Mouse (Mus musculus): ENCODE data around the gene Ndufa11. TPM values are rescaled to one million over a fixed set of nuclear protein-coding genes. Genes with fewer than 3 reads are reported as not detected.
A peak's percentile ranks its signal among the peaks of the same experiment; 100 is the strongest.

Ndufa11 gene
- total RNA-seq, 2 experiments from 2014 or later: 202 to 208 TPM

DNA sequence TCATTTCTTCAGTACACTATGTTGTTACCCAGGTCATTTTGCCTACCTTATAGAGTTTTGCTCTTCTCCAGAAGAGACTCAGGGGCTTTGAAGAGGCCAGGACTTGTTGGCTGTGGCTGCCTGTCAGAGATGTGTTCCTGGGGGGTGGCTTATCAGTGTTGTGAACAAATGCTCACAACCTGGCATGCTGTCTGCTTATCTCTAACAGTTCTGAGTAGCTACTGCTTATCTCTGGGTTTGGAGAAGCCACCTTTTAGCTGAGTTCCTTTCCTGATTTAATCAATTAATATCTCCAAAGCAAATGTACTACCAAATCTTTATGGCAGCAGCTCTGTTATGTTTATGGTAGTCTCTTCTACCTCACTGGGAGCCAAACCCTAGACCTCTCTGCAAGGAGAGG lies 29.5 kb upstream of the Ndufa11 start:
- Histone ChIP-seq H3K27ac (no peak overlapping the region), H3K4me3 (no peak overlapping the region)
- intact Hi-C loops (cut with DNase I): no loop called here
- DNase-seq (ENCODE audit: extremely low spot score in 1 of 2, low spot score in 2 of 2): no peak
- TF ChIP-seq CTCF (IDR thresholded peaks at IDR 0.05): no peak

DNA sequence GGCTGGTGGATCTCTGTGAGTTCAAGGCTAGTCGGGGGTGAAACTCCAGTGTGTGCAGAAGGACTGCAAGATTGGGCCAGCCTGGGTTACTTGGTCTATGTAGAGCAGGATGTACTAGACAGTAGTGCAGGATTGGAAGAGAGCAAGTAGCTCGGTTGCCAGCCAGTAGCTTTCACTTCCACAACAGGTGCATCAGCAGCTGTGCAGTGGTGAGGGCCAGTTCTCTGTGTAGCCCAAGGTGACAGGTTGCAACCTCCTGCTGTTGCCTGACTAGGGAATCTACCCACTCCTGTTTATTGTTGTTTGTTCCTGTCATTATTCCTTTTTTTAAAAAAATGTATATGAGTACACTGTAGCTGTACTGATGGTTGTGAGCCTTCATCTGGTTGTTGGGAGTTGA lies 28.9 kb upstream of the Ndufa11 start:
- no peak overlapping the region for H3K27ac ChIP-seq
- intact Hi-C loops (cut with DNase I): no loop called here
- TF ChIP-seq CTCF (IDR thresholded peaks at IDR 0.05): no peak
- no peak overlapping the region for H3K4me3 ChIP-seq
- DNase-seq (ENCODE audit: extremely low spot score in 1 of 2, low spot score in 2 of 2): no peak

DNA sequence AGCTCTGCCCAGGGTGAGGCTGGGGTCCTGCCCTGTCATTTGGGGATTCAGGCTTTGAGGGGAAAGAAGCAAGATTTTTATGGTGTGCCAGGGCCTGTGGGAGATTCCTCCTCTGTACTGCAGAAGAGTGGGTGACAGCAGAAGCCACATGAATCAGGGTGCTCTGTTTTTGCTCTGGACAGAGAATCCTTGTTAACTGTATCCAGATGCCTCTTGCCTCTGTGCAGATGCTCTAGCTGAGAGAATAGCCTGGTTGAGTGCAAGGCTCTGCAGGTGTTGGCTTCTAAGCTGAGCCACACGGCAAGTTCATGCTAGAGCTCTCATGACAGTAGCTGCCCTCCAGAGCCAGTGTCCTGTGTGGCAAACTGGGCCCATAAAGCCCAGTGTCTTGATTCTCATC lies 24.2 kb upstream of the Ndufa11 start:
- intact Hi-C loops (cut with DNase I): no loop called here
- no peak overlapping the region for H3K4me3 ChIP-seq
- TF ChIP-seq CTCF (IDR thresholded peaks at IDR 0.05): no peak
- H3K27ac ChIP-seq: peak overlapping the region; percentile 73
- DNase-seq (ENCODE audit: extremely low spot score in 1 of 2, low spot score in 2 of 2): no peak

DNA sequence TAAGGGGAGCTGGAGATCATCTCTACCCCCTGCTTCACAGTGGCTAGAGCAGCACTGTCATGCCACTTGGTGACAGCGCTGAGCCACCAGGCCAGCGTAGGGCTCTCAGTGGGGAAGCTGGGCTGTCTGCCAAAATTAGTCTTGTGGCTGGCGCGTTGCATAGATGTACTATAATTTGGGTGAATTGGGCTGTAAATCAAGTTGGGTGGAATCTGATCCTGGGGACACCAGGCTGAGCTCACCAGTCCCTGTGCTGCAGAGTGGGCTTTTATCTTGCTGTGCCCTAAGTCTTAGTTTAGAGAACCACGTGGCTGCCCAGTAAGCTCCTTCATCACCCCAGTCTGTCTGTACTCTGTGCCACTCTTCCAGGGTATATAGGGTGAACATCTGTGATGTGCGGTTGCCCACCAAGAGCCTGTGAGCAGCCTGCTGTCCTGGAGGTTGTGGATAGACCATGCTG lies 23.7 kb upstream of the Ndufa11 start:
- peak; percentile 54 to 63 for DNase-seq (ENCODE audit: extremely low spot score in 1 of 2, low spot score in 2 of 2)
- no peak overlapping the region for H3K4me3 ChIP-seq
- no peak; the same call in 1 of the 2 replicates for TF ChIP-seq CTCF (IDR thresholded peaks at IDR 0.05)
- intact Hi-C loops (cut with DNase I): no loop called here
- H3K27ac ChIP-seq: peak overlapping the region; percentile 73

DNA sequence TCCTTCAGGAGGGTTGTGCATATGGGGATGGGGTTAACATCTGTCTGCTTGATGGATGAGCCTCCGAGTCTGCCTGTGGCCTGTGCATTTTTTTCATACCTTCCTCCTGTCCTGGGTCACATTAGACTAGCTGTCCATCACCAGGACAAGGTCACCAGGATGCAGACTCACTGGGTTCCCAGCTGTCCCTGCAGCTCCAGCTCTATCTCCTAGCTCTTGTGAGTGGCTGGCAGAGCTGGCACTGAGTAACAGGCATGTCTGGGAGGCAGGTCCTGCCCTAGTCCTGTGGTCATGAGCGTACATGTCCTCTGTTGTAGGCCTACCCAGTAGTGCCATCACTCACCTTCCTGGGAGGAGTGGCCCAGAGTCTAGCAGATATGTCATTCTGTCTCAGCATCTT lies 17.1 kb upstream of the Ndufa11 start:
- TF ChIP-seq CTCF (IDR thresholded peaks at IDR 0.05): no peak
- intact Hi-C loops (cut with DNase I): no loop called here
- DNase-seq (ENCODE audit: extremely low spot score in 1 of 2, low spot score in 2 of 2): no peak

DNA sequence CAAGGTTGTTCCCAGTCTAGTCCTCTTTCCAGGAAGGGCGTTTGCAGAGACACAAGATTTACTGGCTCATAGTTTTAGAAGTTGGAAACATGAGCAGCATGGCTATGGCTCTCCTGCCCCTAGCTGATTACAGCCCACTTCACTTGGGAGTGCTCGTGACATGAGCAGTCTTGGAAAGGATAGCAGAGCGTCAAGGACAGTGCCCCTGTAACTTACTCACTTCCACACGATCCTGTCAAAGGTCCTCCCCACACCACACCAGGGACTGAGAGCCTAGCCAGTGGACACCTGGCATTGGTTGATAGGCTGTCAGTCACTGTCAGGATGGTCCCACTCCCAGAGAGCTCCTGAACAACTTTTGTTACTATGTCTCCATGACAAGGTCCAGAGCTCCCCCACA lies 14.5 kb upstream of the Ndufa11 start:
- TF ChIP-seq CTCF (IDR thresholded peaks at IDR 0.05): no peak

More for the DNA sequence above, 17.1 kb upstream of the Ndufa11 start:
- no peak overlapping the region for H3K4me3 ChIP-seq
- H3K27ac ChIP-seq: no peak overlapping the region

DNA sequence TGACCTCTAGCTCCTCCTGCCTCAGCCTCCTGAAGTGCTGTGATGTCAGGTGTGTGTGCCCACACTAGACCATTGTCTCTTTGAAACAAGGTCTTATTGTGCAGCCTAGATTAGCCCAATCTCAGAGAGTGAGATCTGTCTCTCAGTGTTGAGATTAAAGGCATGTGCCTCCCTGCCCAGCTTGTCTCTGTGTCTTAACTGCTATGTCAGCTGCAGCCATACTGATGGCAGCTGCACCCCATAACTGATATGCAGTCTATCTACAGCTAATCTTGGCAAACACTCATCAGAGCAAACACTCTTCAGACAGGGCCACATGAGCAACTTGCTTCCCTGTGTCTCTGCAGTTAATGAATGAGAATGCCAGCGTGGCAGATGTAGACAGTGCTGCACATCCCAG lies 11.1 kb upstream of the Ndufa11 start:
- Histone ChIP-seq H3K27ac (no peak overlapping the region), H3K4me3 (no peak overlapping the region)
- intact Hi-C loops (cut with DNase I): no loop called here
- no peak for DNase-seq (ENCODE audit: extremely low spot score in 1 of 2, low spot score in 2 of 2)
- no peak for TF ChIP-seq CTCF (IDR thresholded peaks at IDR 0.05)

More for the DNA sequence above, 14.5 kb upstream of the Ndufa11 start:
- intact Hi-C loops (cut with DNase I): no loop called here
- Histone ChIP-seq H3K4me3 (no peak overlapping the region), H3K27ac (no peak overlapping the region; the same call in 1 of the 2 replicates)
- no peak for DNase-seq (ENCODE audit: extremely low spot score in 1 of 2, low spot score in 2 of 2)

DNA sequence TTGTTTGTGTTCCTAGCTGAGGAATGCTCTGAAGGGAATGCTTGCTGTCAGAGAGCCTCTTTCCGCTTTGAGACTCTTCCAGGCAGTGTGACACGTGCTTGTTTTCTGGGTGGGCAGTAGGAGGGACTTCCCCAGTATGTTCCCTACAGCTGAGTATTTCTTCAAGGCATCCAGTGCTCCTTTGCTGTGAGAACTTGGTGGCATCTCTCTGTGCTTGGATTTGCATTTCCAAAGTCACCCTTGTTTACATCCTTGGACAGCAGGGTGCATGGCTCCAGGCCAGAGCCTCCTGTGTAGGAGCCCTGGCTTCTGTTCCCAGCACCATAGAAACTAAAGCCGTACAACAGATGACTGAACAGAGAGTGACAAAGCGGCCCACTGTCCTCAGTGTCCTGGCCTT lies 8.9 kb upstream of the Ndufa11 start:
- intact Hi-C loops (cut with DNase I): no loop called here
- TF ChIP-seq CTCF (IDR thresholded peaks at IDR 0.05): no peak
- H3K27ac ChIP-seq: no peak overlapping the region; the same call in 1 of the 2 replicates
- no peak overlapping the region for H3K4me3 ChIP-seq
- no peak for DNase-seq (ENCODE audit: extremely low spot score in 1 of 2, low spot score in 2 of 2)

DNA sequence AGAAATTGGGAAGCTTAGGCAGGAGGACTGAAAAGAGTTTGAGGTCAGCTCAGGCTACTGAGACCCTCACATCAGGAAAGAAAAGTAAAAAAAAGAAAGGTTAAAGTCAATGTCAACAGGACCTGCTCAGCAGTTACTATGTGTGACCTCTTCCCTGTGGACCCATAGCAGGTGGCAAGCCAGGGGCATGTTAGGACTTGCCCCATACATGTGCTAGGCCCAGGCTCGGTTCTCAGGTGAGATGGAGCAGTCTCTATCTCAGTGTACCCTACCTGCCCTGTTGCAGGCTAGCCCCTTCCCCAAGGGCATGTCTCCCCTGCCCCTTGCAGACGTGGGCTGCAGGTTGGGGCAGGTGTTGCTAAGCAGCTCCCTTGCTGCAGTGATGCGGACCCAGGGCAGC lies 7.9 kb upstream of the Ndufa11 start:
- intact Hi-C loops (cut with DNase I): no loop called here
- DNase-seq (ENCODE audit: extremely low spot score in 1 of 2, low spot score in 2 of 2): no peak
- no peak for TF ChIP-seq CTCF (IDR thresholded peaks at IDR 0.05)
- H3K4me3 ChIP-seq: no peak overlapping the region
- no peak overlapping the region for H3K27ac ChIP-seq

DNA sequence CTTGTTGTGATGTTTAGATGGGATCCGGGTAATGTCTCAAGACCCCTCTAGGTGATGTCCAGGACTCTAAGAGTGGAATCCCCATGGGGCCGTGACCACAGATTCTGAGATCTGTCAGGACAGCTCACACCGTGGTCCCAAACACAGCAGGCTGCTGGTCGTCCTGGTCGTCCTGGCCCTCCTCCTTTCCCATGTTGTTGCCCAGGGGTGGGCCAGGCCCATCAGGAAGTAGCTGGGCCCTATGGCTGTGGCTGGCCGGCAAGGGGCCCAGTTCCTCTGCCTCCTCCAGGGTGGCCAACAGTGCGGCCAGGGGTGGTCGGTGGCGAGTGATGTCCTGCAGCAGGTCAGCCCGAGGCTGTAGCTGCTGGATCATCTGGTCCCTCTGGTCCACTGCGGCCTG lies 2.2 kb upstream of the Ndufa11 start:
- intact Hi-C loops (cut with DNase I): loop anchor here (5.0 kb wide), 1 partner anchor 43 kb away; the partner anchor contains the start of gene Ranbp3
- no peak for TF ChIP-seq CTCF (IDR thresholded peaks at IDR 0.05)
- DNase-seq (ENCODE audit: extremely low spot score in 1 of 2, low spot score in 2 of 2): no peak
- Histone ChIP-seq H3K27ac (no peak overlapping the region), H3K4me3 (no peak overlapping the region; the same call in 1 of the 2 replicates)

DNA sequence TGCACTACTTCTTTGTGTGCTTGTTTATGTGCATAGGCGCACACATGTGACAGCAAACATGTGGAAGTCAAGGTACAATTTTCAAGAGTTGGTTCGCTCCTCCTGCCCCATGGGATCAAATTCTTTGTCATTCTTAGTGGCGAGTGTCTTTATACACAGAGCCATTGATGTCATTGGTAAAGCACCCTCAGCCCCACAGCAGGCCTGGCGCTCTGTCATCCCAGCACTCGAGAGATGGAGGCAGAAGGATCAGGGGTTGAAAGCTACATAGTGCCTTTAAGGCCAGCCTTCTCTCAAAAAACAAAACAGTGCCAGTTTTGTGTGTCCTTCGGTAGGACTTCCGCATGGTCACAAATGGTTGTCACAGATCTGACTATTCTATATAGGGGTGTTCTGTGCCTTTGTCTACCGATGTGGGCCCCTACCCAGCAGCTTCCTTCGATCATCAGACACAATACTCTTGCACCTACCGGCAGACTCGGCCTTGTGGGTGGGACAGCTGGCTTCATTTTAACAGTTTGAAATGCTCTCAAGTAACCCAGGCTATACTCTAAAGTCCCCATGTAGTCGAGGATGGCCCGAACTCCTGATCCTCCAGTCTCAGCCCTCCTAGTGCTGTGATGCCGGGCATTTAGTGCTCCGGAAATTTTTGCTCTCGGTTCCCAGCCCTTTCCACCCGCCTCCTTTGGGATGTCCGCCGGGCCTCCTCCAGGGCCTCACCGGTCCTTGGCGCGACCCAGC lies 1.5 kb upstream of the Ndufa11 start:
- intact Hi-C loops (cut with DNase I): loop anchor here (2.0 to 5.0 kb wide), 2 partner anchors 44 to 47 kb away; partner anchors contain the start of gene Ranbp3
- peak overlapping the region; percentile 90 for H3K27ac ChIP-seq
- TF ChIP-seq CTCF (IDR thresholded peaks at IDR 0.05): no peak
- no peak for DNase-seq (ENCODE audit: extremely low spot score in 1 of 2, low spot score in 2 of 2)
- H3K4me3 ChIP-seq: peak overlapping the region; percentile 93

DNA sequence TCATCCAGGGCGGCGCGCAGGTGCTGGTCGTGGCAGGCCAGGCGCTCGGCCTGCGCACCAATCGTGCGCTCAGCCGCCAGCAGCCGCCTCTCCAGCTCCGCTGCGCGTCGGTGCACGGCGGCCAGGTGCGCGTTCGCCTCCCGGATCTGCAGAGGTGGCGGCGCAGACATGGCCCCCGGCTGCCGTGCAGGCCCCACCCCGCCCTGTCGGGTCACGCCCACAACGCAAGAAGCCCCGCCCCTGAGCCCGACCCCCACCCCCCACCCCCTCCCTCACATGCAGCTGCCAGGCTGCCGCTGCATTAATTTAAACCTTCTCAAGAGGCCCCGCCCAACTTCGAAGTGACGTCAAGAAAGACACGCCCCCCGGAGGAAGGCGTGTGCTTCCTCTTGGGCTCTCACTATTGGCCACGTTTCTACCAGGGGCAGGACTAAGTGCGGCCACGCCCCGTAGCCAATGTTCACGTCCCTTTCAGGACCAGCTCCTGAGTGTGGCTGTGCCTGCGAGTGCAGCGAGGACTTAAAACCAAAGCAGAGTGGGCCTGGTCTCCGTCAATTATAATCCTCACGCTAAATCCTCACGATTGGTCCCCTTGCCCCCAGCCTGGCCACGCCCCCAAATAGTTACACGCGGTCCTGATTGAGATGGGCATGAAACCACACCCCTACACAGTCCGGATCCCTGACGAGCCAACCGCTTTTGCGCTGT lies 758 bp upstream of the Ndufa11 start:
- Histone ChIP-seq H3K4me3 (peak overlapping the region; percentile 93), H3K27ac (peak overlapping the region; percentile 93)
- intact Hi-C loops (cut with DNase I): loop anchor here (1.0 to 5.0 kb wide), 3 partner anchors 40 to 46 kb away; partner anchors contain the start of genes Nrtn and Ranbp3
- TF ChIP-seq CTCF (IDR thresholded peaks at IDR 0.05): no peak
- DNase-seq (ENCODE audit: extremely low spot score in 1 of 2, low spot score in 2 of 2): peak; percentile 94 to 96
